Mouse (Mus musculus) liver, adult 2 months (tissue): Measurements from ENCODE around the gene Bace1.

ENCODE experiments used
- CTCF ChIP-seq: fragments of 200-500 bp; IDR thresholded peaks from 2 replicates; pipeline ENCODE4 v1.5.1; 2011; ENCODE audit warnings: low read depth, low read length, control low read depth
- POLR2A ChIP-seq: fragments of 200-500 bp; IDR thresholded peaks from 2 replicates; pipeline ENCODE4 v1.6.1; 2011; ENCODE audit warnings: low read length, control low read depth; ENCODE audit not compliant: insufficient read depth; ENCODE audit errors: extremely low read depth

GRCm38 (mm10) chr9:45854136-45854535 is 15.8 kb downstream of the Bace1 start:
- TF ChIP-seq POLR2A (no peak), CTCF (no peak)
